Mouse (Mus musculus) C2C12 (cell line): Measurements from ENCODE around the gene Ppp4r2. TPM values are rescaled to one million over a fixed set of nuclear protein-coding genes. Genes with fewer than 3 reads are reported as not detected.

Experiments used
- H3K27me3 ChIP-seq: one replicate; pipeline ENCODE4 v1.6.1; 2011; ENCODE audit not compliant: control insufficient read depth, insufficient read depth, insufficient read length
- H3K36me3 ChIP-seq: one replicate; pipeline ENCODE4 v1.6.1; 2011; ENCODE audit not compliant: control insufficient read depth, insufficient read depth
- H3K4me3 ChIP-seq: one replicate; pipeline ENCODE4 v1.5.1; 2011; ENCODE audit warnings: mild to moderate bottlenecking, control low read depth; ENCODE audit not compliant: poor library complexity, insufficient read depth, severe bottlenecking
- H3K79me2 ChIP-seq: one replicate; pipeline ENCODE4 v1.6.1; 2011; ENCODE audit not compliant: control insufficient read depth, insufficient read depth
- H3K79me3 ChIP-seq: one replicate; pipeline ENCODE4 v1.6.1; 2011; ENCODE audit warnings: low read depth, control low read depth
- H3ac ChIP-seq: one replicate; pipeline ENCODE3; 2011; ENCODE audit warnings: low read depth; ENCODE audit not compliant: control insufficient read depth, insufficient read length
- CEBPB ChIP-seq: IDR thresholded peaks from one replicate; pipeline ENCODE4 v1.6.1; 2011; ENCODE audit warnings: low read depth, mild to moderate bottlenecking, control low read depth, moderate library complexity
- CTCF ChIP-seq: IDR thresholded peaks from one replicate; pipeline ENCODE4 v1.5.1; 2011; ENCODE audit not compliant: control insufficient read depth, insufficient read depth, insufficient read length
- FOSL1 ChIP-seq: IDR thresholded peaks from one replicate; pipeline ENCODE4 v1.8.0; 2011; ENCODE audit warnings: mild to moderate bottlenecking, low read length; ENCODE audit not compliant: poor library complexity, insufficient read depth, severe bottlenecking
- MAX ChIP-seq: IDR thresholded peaks from one replicate; pipeline ENCODE4 v1.6.1; 2011; ENCODE audit warnings: mild to moderate bottlenecking, control low read depth
- MYOD1 ChIP-seq: IDR thresholded peaks from one replicate; pipeline ENCODE4 v1.6.1; 2011; ENCODE audit warnings: low read depth; ENCODE audit not compliant: control insufficient read depth, insufficient read length
- MYOG ChIP-seq: IDR thresholded peaks from one replicate; pipeline ENCODE4 v1.6.1; 2011; ENCODE audit not compliant: control insufficient read depth, insufficient read length; ENCODE audit errors: extremely low read depth
- USF1 ChIP-seq: IDR thresholded peaks from one replicate; pipeline ENCODE4 v1.6.1; 2011; ENCODE audit warnings: low read depth, mild to moderate bottlenecking, control low read depth, moderate library complexity
- polyA plus RNA-seq: library from polyadenylated mRNA; unstranded; fragments of >200 nt; fragmentation: generic; extraction: Trizol; gene quantifications from one replicate; pipeline ENCODE4 v1.2.1, GENCODE M21; 2012; ENCODE audit warnings: missing spikeins

Ppp4r2 gene
- polyA plus RNA-seq, 1 experiment, result 20.9 TPM

DNA sequence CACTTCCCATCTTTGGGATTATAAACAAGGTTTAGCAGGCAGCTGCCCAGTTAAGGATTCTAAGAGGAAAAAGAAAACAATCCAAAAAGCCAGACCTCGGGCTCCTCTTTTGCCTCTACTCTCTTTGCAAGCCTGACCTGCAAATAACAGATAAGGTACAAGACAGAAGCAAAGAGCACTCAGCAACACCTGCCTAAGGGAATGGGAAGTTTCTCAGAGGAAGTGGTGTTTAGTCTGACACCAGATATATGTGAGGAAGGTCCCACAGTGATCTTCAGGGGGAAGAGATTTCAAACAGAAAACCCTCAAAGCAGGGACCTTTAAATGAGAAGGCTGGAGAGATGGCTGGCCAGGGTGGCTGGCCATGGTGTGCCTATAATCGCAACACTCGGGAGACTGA lies 2.2 kb upstream of the Ppp4r2 start:
- H3ac ChIP-seq, result no peak overlapping the region
- peaks cover 24% of the 10 kb centered on the region for H3K79me3 ChIP-seq
- H3K27me3 ChIP-seq, result no peaks in the 10 kb centered on the region
- no peak overlapping the region for H3K4me3 ChIP-seq
- H3K79me2 ChIP-seq, result peaks cover 24% of the 10 kb centered on the region
- TF ChIP-seq MAX, result no peak
- no peak for TF ChIP-seq CEBPB
- no peak for TF ChIP-seq CTCF
- no peak for TF ChIP-seq FOSL1
- TF ChIP-seq MYOG, result no peak
- no peak for TF ChIP-seq USF1
- no peak for TF ChIP-seq MYOD1
- peaks cover 16% of the 10 kb centered on the region for H3K36me3 ChIP-seq

DNA sequence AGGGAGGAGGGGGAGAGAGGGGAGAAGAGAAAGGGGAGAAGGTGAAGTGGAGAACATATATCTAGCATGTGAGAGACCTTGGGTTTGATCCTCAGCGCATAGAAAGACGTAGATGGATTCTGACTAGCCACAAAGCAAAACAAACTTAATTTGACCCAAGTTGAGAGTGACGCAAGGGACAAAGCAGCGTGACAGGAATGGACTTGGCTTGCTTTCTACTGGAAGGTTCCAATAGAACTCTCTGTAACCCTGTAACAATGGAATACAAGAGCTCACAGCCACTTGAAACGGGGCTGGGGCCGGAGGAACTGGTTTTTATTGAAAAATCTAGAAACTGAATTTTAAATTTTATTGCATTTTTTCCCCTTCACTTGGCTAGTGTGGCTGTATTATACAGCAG lies 1.7 kb upstream of the Ppp4r2 start:
- no peaks in the 10 kb centered on the region for H3K27me3 ChIP-seq
- no peak overlapping the region for H3ac ChIP-seq
- H3K36me3 ChIP-seq, result peaks cover 22% of the 10 kb centered on the region
- H3K4me3 ChIP-seq, result no peak overlapping the region
- peaks cover 30% of the 10 kb centered on the region for H3K79me2 ChIP-seq
- TF ChIP-seq MYOG, result no peak
- no peak for TF ChIP-seq MAX
- no peak for TF ChIP-seq FOSL1
- TF ChIP-seq CEBPB, result no peak
- TF ChIP-seq MYOD1, result no peak
- TF ChIP-seq USF1, result no peak
- TF ChIP-seq CTCF, result no peak
- H3K79me3 ChIP-seq, result peaks cover 30% of the 10 kb centered on the region

DNA sequence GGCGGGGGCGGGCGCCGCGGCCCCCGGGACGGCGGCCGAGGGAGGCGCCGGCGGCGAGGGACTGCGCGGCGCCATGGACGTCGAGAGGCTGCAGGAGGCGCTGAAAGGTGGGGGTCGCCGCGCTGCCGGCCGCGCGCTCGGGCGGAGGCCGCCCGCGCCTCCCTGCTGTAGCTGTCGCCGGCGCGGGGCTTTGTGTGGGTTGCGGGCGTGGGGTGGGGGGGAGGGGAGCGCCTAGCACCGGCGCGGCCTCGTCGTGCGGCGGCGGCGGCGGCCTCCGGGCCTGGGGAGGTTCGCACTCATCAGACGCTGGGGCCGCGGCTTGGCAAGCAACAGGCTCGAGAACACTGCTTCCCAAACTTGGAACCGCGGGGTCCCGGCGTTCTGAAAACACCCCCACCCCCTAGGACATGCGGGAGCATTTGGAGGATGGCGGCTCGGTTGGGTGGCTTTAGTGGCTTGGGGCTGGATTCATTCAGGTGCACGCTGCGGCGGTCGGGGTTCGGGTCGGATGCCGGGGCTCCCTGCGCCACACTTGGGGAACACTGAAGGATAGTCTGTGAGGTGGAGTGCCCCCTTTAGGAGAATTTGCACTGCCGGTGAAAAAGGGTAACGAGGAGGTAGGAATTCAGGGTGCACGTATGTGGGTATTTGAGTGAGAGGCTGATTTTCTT lies 524 bp downstream of the Ppp4r2 start:
- Histone ChIP-seq H3K36me3 (peaks cover 43% of the 10 kb centered on the region), H3K79me3 (peaks cover 51% of the 10 kb centered on the region), H3K4me3 (peak overlapping the region; percentile 77), H3K79me2 (peaks cover 52% of the 10 kb centered on the region), H3ac (peak overlapping the region; percentile 76), H3K27me3 (no peaks in the 10 kb centered on the region)
- TF ChIP-seq CTCF (peak; percentile 40), USF1 (no peak)

DNA sequence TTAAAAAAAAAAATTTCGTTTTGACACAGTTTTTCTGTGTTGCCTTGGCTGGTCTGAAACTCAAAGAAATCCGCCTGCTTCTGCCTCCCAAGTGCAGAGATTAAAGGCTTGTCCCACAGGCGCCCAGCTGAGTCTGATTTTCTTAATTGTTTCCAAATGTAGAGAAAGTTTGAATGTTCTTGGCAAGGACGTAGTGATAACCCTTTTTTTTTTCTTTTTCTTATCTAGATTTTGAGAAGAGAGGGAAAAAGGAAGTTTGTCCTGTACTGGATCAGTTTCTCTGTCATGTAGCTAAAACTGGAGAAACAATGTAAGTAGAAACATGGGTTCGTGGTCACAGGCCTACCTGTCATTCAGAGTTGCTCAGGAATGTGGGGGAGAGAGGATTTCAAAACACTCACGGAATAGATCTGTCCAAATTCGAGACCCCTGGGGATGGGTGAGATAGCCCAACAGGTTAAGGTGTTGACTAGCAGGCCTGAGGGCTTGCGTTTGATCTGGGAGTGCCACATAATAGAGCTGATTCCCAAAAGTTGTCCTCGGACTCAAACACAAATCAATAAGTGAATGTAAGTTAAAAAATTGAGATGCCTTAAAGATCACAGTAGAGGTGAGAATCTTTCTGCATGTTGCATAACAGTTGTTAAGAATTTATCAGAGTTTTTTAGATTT lies 1.2 kb downstream of the Ppp4r2 start:
- peaks cover 57% of the 10 kb centered on the region for H3K79me3 ChIP-seq
- H3ac ChIP-seq, result peak overlapping the region; percentile 54
- TF ChIP-seq CTCF (no peak), MYOD1 (no peak), CEBPB (no peak), FOSL1 (no peak), USF1 (no peak), MYOG (no peak), MAX (no peak)
- H3K4me3 ChIP-seq, result peak overlapping the region; percentile 77
- no peaks in the 10 kb centered on the region for H3K27me3 ChIP-seq
- peaks cover 58% of the 10 kb centered on the region for H3K79me2 ChIP-seq
- peaks cover 49% of the 10 kb centered on the region for H3K36me3 ChIP-seq

DNA sequence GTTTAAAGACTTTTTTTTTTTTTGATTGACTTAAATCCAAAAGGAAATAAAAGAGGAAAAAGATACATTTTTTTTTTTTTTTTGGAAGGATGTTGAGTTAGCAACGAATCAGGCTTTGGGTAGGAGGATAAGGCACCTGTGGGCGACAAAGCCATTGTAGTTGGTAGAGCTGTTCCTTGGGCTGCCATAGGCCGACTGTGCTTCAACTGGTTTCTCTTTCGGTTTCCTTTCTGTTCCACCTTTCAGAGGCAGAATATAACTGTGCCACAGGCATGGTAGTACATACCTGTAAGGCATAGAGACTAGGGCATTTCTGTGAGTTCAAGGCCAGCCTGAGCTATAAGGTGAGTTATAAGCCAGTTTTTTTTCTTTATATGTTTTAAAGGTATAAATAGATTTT lies 11.6 kb downstream of the Ppp4r2 start:
- Histone ChIP-seq H3K79me3 (peaks cover 97% of the 10 kb centered on the region), H3K4me3 (no peak overlapping the region), H3ac (no peak overlapping the region), H3K79me2 (peaks cover 100% of the 10 kb centered on the region), H3K36me3 (peaks cover 83% of the 10 kb centered on the region), H3K27me3 (no peaks in the 10 kb centered on the region)
- TF ChIP-seq CEBPB (no peak), USF1 (no peak), MYOG (no peak), FOSL1 (no peak), MYOD1 (no peak), MAX (no peak), CTCF (no peak)
